ENCODE assay signal across 19 mouse cellular contexts in the genomic region with DNA sequence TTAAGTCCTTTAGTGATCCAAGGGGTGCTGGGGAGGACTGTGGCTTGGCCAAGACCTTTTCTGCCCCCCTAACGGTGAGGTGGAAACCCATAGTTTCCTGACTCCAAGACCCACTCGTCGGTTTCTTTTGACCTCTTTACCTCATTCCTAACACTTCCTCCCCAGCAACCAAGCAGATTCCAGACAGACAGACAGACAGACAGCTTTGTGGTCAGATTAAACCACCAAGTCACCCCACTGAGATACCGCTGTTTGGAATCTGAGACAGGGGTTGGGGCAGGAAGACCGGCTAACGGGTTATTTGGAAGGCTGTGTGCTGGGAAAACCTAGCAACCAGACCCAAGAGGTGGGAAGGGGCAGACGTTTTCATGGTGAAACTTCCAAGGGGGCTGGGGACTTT. TPM values are rescaled to one million over a fixed set of nuclear protein-coding genes. Genes with fewer than 3 reads are reported as not detected.
DNase-seq lines count a peak whose midpoint lies in the region; ATAC-seq and TF ChIP-seq lines count a peak whose summit lies in the region.
"Had no signal": no experiment of that assay in that cellular context is flagged by ENCODE, and none has a peak within 500 bp of the region (broad histone marks: within the 10 kb centered on the region; RNA-seq: fewer than 3 reads in every experiment).

No protein-coding gene starts in this region.

- WGBS in limb, embryonic 13.5 days = 55% methylated on average over 7 of the region's 7 CpGs
- WGBS in limb, embryonic 10.5 days = 68% methylated on average over 7 of the region's 7 CpGs
- 46% methylated on average over 7 of the region's 7 CpGs for WGBS in midbrain, embryonic 16.5 days

- no peaks in the 10 kb centered on the region for H3K4me1 ChIP-seq in limb, embryonic 13.5 days
- H3K4me1 ChIP-seq in limb, embryonic 10.5 days = peaks cover 14% of the 10 kb centered on the region
- peaks cover 0 to 25% of the 10 kb centered on the region in 2 experiments; a peak in 2 of 4 replicates for H3K4me1 ChIP-seq in MEL (ENCODE audit: control insufficient read depth in 1 of 2, insufficient read depth in 2 of 2, low read length in 2 of 2)
- H3K4me1 ChIP-seq in midbrain, embryonic 16.5 days (ENCODE audit: control insufficient read depth, insufficient read depth, low read length) = no peaks in the 10 kb centered on the region; the same call in 1 of the 2 replicates

- H3K9ac ChIP-seq in limb, embryonic 13.5 days = no peak overlapping the region
- H3K9ac ChIP-seq in MEL (ENCODE audit: control insufficient read depth, low read depth, low read length, poor library complexity, severe bottlenecking) = peak overlapping the region; percentile 68
- no peak overlapping the region for H3K9ac ChIP-seq in midbrain, embryonic 16.5 days (ENCODE audit: low read depth, low read length)
- H3K9ac ChIP-seq: embryonic facial prominence, embryonic 15.5 days; forebrain, postnatal 0 days; heart, embryonic 15.5 days; hindbrain, embryonic 15.5 days; limb, embryonic 12.5 days had no signal

- H3K79me2 ChIP-seq in MEL (ENCODE audit: control insufficient read depth, insufficient read depth, low read length, poor library complexity) = peaks cover 27% of the 10 kb centered on the region

- H3K27ac ChIP-seq in limb, embryonic 13.5 days = no peak overlapping the region
- H3K27ac ChIP-seq in limb, embryonic 10.5 days = no peak overlapping the region
- peak overlapping the region; percentile 94 for H3K27ac ChIP-seq in MEL (ENCODE audit: control insufficient read depth, low read depth, low read length)
- no peak overlapping the region for H3K27ac ChIP-seq in midbrain, embryonic 16.5 days (ENCODE audit: low read length)
- H3K27ac ChIP-seq: embryonic facial prominence, embryonic 15.5 days; heart, embryonic 15.5 days; hindbrain, embryonic 15.5 days; limb, embryonic 12.5 days had no signal

- ATAC-seq in limb, embryonic 13.5 days (ENCODE audit: low FRiP score, low read depth) = no peak
- ATAC-seq in granulocyte monocyte progenitor cell, adult 5-6 weeks (replicated peaks; ENCODE audit: poor library complexity, severe bottlenecking) = peak; percentile 28; the same call in 1 of the 2 replicates
- peak; percentile 3; the same call in 1 of the 2 replicates for ATAC-seq in megakaryocyte, adult 5-6 weeks (ENCODE audit: poor library complexity, severe bottlenecking)
- no peak for ATAC-seq in midbrain, embryonic 16.5 days
- ATAC-seq: forebrain, postnatal 0 days had no signal

- 0 out of 2 replicates have a peak overlapping the region, but pooled peaks have one; percentile 11 for H3K4me2 ChIP-seq in limb, embryonic 13.5 days (replicated peaks)
- no peak overlapping the region for H3K4me2 ChIP-seq in midbrain, embryonic 16.5 days (ENCODE audit: low read length)
- H3K4me2 ChIP-seq: embryonic facial prominence, embryonic 15.5 days; hindbrain, embryonic 15.5 days; limb, embryonic 12.5 days had no signal

- 0 out of 4 replicates have a peak, but pooled peaks of 1 of the 2 experiments have one; percentile 7 for TF ChIP-seq POLR2A in MEL (IDR thresholded peaks at IDR 0.05; ENCODE audit: control insufficient read depth in 1 of 2, insufficient read depth in 1 of 2, low read depth in 1 of 2, low read length in 2 of 2, poor library complexity in 1 of 2)

- TF ChIP-seq CTCF in MEL (IDR thresholded peaks at IDR 0.05 in 2 of 3, conservative IDR thresholded peaks at IDR 0.05 in 1 of 3; ENCODE audit: control insufficient read depth in 1 of 3, insufficient read depth in 1 of 3, low read depth in 2 of 3, low read length in 3 of 3, poor library complexity in 1 of 3, severe bottlenecking in 1 of 3) = no peak

- no peak for DNase-seq in limb, embryonic 10.5 days (ENCODE audit: low spot score)
- peak; percentile 79 for DNase-seq in MEL (ENCODE audit: low read depth, low spot score)
- DNase-seq in cerebellum, adult 8-10 months = no peak
- no peak for DNase-seq in urinary bladder, adult 18-20 months (ENCODE audit: low spot score in 2 of 2)
- DNase-seq: adrenal gland, adult 8-10 months; cerebellum, postnatal 36 days; forebrain, postnatal 0 days; right cerebral cortex, postnatal 14 days had no signal

- peaks cover 21% of the 10 kb centered on the region for H3K27me3 ChIP-seq in limb, embryonic 13.5 days
- H3K27me3 ChIP-seq in limb, embryonic 10.5 days (ENCODE audit: low read depth, poor library complexity, severe bottlenecking) = peaks cover 27% of the 10 kb centered on the region
- H3K27me3 ChIP-seq in MEL (ENCODE audit: control insufficient read depth in 1 of 2, insufficient read depth in 2 of 2, low read length in 2 of 2) = no peaks in the 10 kb centered on the region
- H3K27me3 ChIP-seq in midbrain, embryonic 16.5 days (ENCODE audit: control insufficient read depth, insufficient read depth, low read depth, low read length) = no peaks in the 10 kb centered on the region
- H3K27me3 ChIP-seq: hindbrain, embryonic 15.5 days had no signal

- no peak overlapping the region for H3K4me3 ChIP-seq in limb, embryonic 13.5 days
- H3K4me3 ChIP-seq in limb, embryonic 10.5 days = no peak overlapping the region
- peak overlapping the region; percentile 57 to 78 for H3K4me3 ChIP-seq in MEL (ENCODE audit: control insufficient read depth in 1 of 2, insufficient read depth in 1 of 2, low read depth in 2 of 2, low read length in 2 of 2)
- no peak overlapping the region for H3K4me3 ChIP-seq in midbrain, embryonic 16.5 days (ENCODE audit: low read depth, low read length)
- H3K4me3 ChIP-seq: embryonic facial prominence, embryonic 15.5 days; heart, embryonic 15.5 days; hindbrain, embryonic 15.5 days; limb, embryonic 12.5 days had no signal

- no peak for TF ChIP-seq RAD21 in MEL (IDR thresholded peaks at IDR 0.05; ENCODE audit: low read depth, low read length)

- peak; percentile 24 to 67; a peak in 3 of 4 replicates for TF ChIP-seq EP300 in MEL (IDR thresholded peaks at IDR 0.05; ENCODE audit: low read depth in 1 of 2, low read length in 2 of 2)

- no peaks in the 10 kb centered on the region for H3K36me3 ChIP-seq in limb, embryonic 13.5 days
- H3K36me3 ChIP-seq in limb, embryonic 10.5 days = no peaks in the 10 kb centered on the region
- H3K36me3 ChIP-seq in MEL (ENCODE audit: control insufficient read depth in 1 of 2, insufficient read depth in 2 of 2, low read length in 2 of 2) = peaks cover 3 to 13% of the 10 kb centered on the region in 2 experiments
- peaks cover 7% of the 10 kb centered on the region; the same call in 1 of the 2 replicates for H3K36me3 ChIP-seq in midbrain, embryonic 16.5 days (ENCODE audit: control insufficient read depth, insufficient read depth, low read length)
- H3K36me3 ChIP-seq: embryonic facial prominence, embryonic 15.5 days; heart, embryonic 15.5 days; limb, embryonic 12.5 days had no signal

- no peaks in the 10 kb centered on the region for H3K9me3 ChIP-seq in limb, embryonic 13.5 days
- H3K9me3 ChIP-seq in limb, embryonic 10.5 days (replicated peaks) = no peaks in the 10 kb centered on the region
- no peaks in the 10 kb centered on the region for H3K9me3 ChIP-seq in MEL (replicated peaks; ENCODE audit: insufficient read depth, low read length)
- no peaks in the 10 kb centered on the region for H3K9me3 ChIP-seq in midbrain, embryonic 16.5 days (replicated peaks; ENCODE audit: control insufficient read depth, low read length, poor library complexity, severe bottlenecking)
- H3K9me3 ChIP-seq: embryonic facial prominence, embryonic 15.5 days; heart, embryonic 15.5 days; hindbrain, embryonic 15.5 days; limb, embryonic 12.5 days had no signal

RNA-seq across cellular contexts. Expression of gene Tfr2, which starts 0.5 kb away (rescaled TPM):
- polyA plus RNA-seq in limb, embryonic 13.5 days (2015; fragmentation: Nextera tagmentation; extraction: Ambion mirVana) = 0.32 and 0.38 TPM in 2 replicates
- 0.79 and 1.4 TPM in 2 replicates for polyA plus RNA-seq in limb, embryonic 10.5 days (2016; fragmentation: Nextera tagmentation; extraction: Ambion mirVana)
- total RNA-seq in MEL (2012; rRNA removed) = 76.9 and 96.2 TPM in 2 replicates
- 100 to 1,000 TPM in 1 of 2 experiments, not detected in 1; 112 TPM for polyA plus RNA-seq in MEL (2012; ENCODE audit: insufficient read depth in 1 of 2, insufficient read length in 2 of 2, low read depth in 1 of 2, low replicate concordance in 2 of 2, missing spikeins in 1 of 2)
- total RNA-seq in granulocyte monocyte progenitor cell, adult 5-6 weeks (2014; fragmentation: Nextera tagmentation) = 5.8 and 20.3 TPM in 2 replicates
- total RNA-seq in granulocyte monocyte progenitor cell, adult 5-6 weeks (2017) = 7.5 and 10.2 TPM in 2 replicates
- 0.89 and 1.0 TPM in 2 replicates for total RNA-seq in megakaryocyte, adult 5-6 weeks (2015)
- total RNA-seq in megakaryocyte, adult 5-6 weeks (2017) = 1.3 and 2.5 TPM in 2 replicates
- polyA plus RNA-seq in midbrain, embryonic 16.5 days (2015; fragmentation: Nextera tagmentation; extraction: Ambion mirVana) = 7.8 and 10.1 TPM in 2 replicates
- total RNA-seq: neutrophil, adult 5-6 weeks had no signal

RNA-seq across cellular contexts. Expression of gene Actl6b, which starts 16.9 kb away (rescaled TPM):
- polyA plus RNA-seq in limb, embryonic 13.5 days (2015; fragmentation: Nextera tagmentation; extraction: Ambion mirVana) = 0.45 and 0.93 TPM in 2 replicates
- polyA plus RNA-seq in limb, embryonic 10.5 days (2016; fragmentation: Nextera tagmentation; extraction: Ambion mirVana) = not detected in 2 replicates
- 0.15 TPM in 1 of 2 replicates, not detected in the other for total RNA-seq in MEL (2012; rRNA removed)
- not detected for polyA plus RNA-seq in MEL (2012; ENCODE audit: insufficient read depth in 1 of 2, insufficient read length in 2 of 2, low read depth in 1 of 2, low replicate concordance in 2 of 2, missing spikeins in 1 of 2)
- not detected in 2 replicates for total RNA-seq in granulocyte monocyte progenitor cell, adult 5-6 weeks (2014; fragmentation: Nextera tagmentation)
- not detected in 2 replicates for total RNA-seq in granulocyte monocyte progenitor cell, adult 5-6 weeks (2017)
- total RNA-seq in megakaryocyte, adult 5-6 weeks (2015) = not detected in 2 replicates
- not detected in 2 replicates for total RNA-seq in megakaryocyte, adult 5-6 weeks (2017)
- polyA plus RNA-seq in midbrain, embryonic 16.5 days (2015; fragmentation: Nextera tagmentation; extraction: Ambion mirVana) = 307 and 326 TPM in 2 replicates
- total RNA-seq: gastrocnemius, postnatal 14 days; neutrophil, adult 5-6 weeks had no signal

RNA-seq across cellular contexts. Expression of gene Mospd3, which starts 30.7 kb away (rescaled TPM):
- 27.9 and 28.7 TPM in 2 replicates for polyA plus RNA-seq in limb, embryonic 13.5 days (2015; fragmentation: Nextera tagmentation; extraction: Ambion mirVana)
- polyA plus RNA-seq in limb, embryonic 10.5 days (2016; fragmentation: Nextera tagmentation; extraction: Ambion mirVana) = 14.7 and 16.4 TPM in 2 replicates
- total RNA-seq in MEL (2012; rRNA removed) = 11.9 and 12.4 TPM in 2 replicates
- 100 to 1,000 TPM in 1 of 2 experiments, not detected in 1; 144 TPM for polyA plus RNA-seq in MEL (2012; ENCODE audit: insufficient read depth in 1 of 2, insufficient read length in 2 of 2, low read depth in 1 of 2, low replicate concordance in 2 of 2, missing spikeins in 1 of 2)
- 146 and 159 TPM in 2 replicates for total RNA-seq in granulocyte monocyte progenitor cell, adult 5-6 weeks (2014; fragmentation: Nextera tagmentation)
- total RNA-seq in granulocyte monocyte progenitor cell, adult 5-6 weeks (2017) = 4.0 and 7.4 TPM in 2 replicates
- total RNA-seq in megakaryocyte, adult 5-6 weeks (2015) = 60.5 and 64.2 TPM in 2 replicates
- total RNA-seq in megakaryocyte, adult 5-6 weeks (2017) = 6.4 and 10.6 TPM in 2 replicates
- 57.2 and 60.9 TPM in 2 replicates for polyA plus RNA-seq in midbrain, embryonic 16.5 days (2015; fragmentation: Nextera tagmentation; extraction: Ambion mirVana)

RNA-seq across cellular contexts. Expression of gene Gnb2, which starts 36.9 kb away (rescaled TPM):
- 343 and 352 TPM in 2 replicates for polyA plus RNA-seq in limb, embryonic 13.5 days (2015; fragmentation: Nextera tagmentation; extraction: Ambion mirVana)
- 257 and 295 TPM in 2 replicates for polyA plus RNA-seq in limb, embryonic 10.5 days (2016; fragmentation: Nextera tagmentation; extraction: Ambion mirVana)
- total RNA-seq in MEL (2012; rRNA removed) = 531 and 548 TPM in 2 replicates
- polyA plus RNA-seq in MEL (2012; ENCODE audit: insufficient read depth in 1 of 2, insufficient read length in 2 of 2, low read depth in 1 of 2, low replicate concordance in 2 of 2, missing spikeins in 1 of 2) = 100 to 1,000 TPM in 1 of 2 experiments, not detected in 1; 550 TPM
- total RNA-seq in granulocyte monocyte progenitor cell, adult 5-6 weeks (2014; fragmentation: Nextera tagmentation) = 335 and 473 TPM in 2 replicates
- 226 and 299 TPM in 2 replicates for total RNA-seq in granulocyte monocyte progenitor cell, adult 5-6 weeks (2017)
- 393 and 449 TPM in 2 replicates for total RNA-seq in megakaryocyte, adult 5-6 weeks (2015)
- total RNA-seq in megakaryocyte, adult 5-6 weeks (2017) = 377 and 389 TPM in 2 replicates
- polyA plus RNA-seq in midbrain, embryonic 16.5 days (2015; fragmentation: Nextera tagmentation; extraction: Ambion mirVana) = 496 and 512 TPM in 2 replicates

RNA-seq across cellular contexts. Expression of gene Epo, which starts 37.1 kb away (rescaled TPM):
- polyA plus RNA-seq in limb, embryonic 13.5 days (2015; fragmentation: Nextera tagmentation; extraction: Ambion mirVana) = 0.78 and 0.86 TPM in 2 replicates
- 1.5 and 2.4 TPM in 2 replicates for polyA plus RNA-seq in limb, embryonic 10.5 days (2016; fragmentation: Nextera tagmentation; extraction: Ambion mirVana)
- total RNA-seq in MEL (2012; rRNA removed) = not detected in 2 replicates
- not detected for polyA plus RNA-seq in MEL (2012; ENCODE audit: insufficient read depth in 1 of 2, insufficient read length in 2 of 2, low read depth in 1 of 2, low replicate concordance in 2 of 2, missing spikeins in 1 of 2)
- not detected in 2 replicates for total RNA-seq in granulocyte monocyte progenitor cell, adult 5-6 weeks (2014; fragmentation: Nextera tagmentation)
- not detected in 2 replicates for total RNA-seq in granulocyte monocyte progenitor cell, adult 5-6 weeks (2017)
- not detected in 2 replicates for total RNA-seq in megakaryocyte, adult 5-6 weeks (2015)
- total RNA-seq in megakaryocyte, adult 5-6 weeks (2017) = not detected in 2 replicates
- polyA plus RNA-seq in midbrain, embryonic 16.5 days (2015; fragmentation: Nextera tagmentation; extraction: Ambion mirVana) = not detected in 2 replicates
- total RNA-seq: adrenal gland, adult 8-10 months; forebrain, postnatal 0 days; gastrocnemius, postnatal 14 days; layer of hippocampus, postnatal 14 days; neutrophil, adult 5-6 weeks had no signal
- polyA plus RNA-seq: embryonic facial prominence, embryonic 15.5 days; forebrain, postnatal 0 days; heart, embryonic 15.5 days; hindbrain, embryonic 15.5 days had no signal

Comparison
In these comparisons a context has a peak if more than half of its experiments do, and no peak if none do; other contexts are left out.
1. ATAC-seq: peak in granulocyte monocyte progenitor cell, adult 5-6 weeks (single experiment) and megakaryocyte, adult 5-6 weeks (single experiment); none in limb, embryonic 13.5 days (single experiment) and midbrain, embryonic 16.5 days (single experiment).
2. H3K4me3 ChIP-seq: peak in MEL (2 of 2); none in limb, embryonic 13.5 days (single experiment), limb, embryonic 10.5 days (single experiment) and midbrain, embryonic 16.5 days (single experiment).
3. RNA of gene Tfr2, which starts 0.5 kb away (polyA plus RNA-seq): 112 TPM in MEL; 7.8 to 10.1 TPM in midbrain, embryonic 16.5 days, 0.79 to 1.4 TPM in limb, embryonic 10.5 days and 0.32 to 0.38 TPM in limb, embryonic 13.5 days; every median in the first group is over 10 times any median in the second.
4. RNA of gene Actl6b, which starts 16.9 kb away (polyA plus RNA-seq): 307 to 326 TPM in midbrain, embryonic 16.5 days; 0.45 to 0.93 TPM in limb, embryonic 13.5 days, not detected in MEL and not detected in limb, embryonic 10.5 days; every median in the first group is over 100 times any median in the second.